Mouse (Mus musculus): ENCODE data around the gene Sh3bgrl. TPM values are rescaled to one million over a fixed set of nuclear protein-coding genes. Genes with fewer than 3 reads are reported as not detected.
A peak's percentile ranks its signal among the peaks of the same experiment; 100 is the strongest.

The Sh3bgrl gene
- total and polyA plus RNA-seq, 2 experiments from 2014 or later = 45.3 to 56.7 TPM

DNA sequence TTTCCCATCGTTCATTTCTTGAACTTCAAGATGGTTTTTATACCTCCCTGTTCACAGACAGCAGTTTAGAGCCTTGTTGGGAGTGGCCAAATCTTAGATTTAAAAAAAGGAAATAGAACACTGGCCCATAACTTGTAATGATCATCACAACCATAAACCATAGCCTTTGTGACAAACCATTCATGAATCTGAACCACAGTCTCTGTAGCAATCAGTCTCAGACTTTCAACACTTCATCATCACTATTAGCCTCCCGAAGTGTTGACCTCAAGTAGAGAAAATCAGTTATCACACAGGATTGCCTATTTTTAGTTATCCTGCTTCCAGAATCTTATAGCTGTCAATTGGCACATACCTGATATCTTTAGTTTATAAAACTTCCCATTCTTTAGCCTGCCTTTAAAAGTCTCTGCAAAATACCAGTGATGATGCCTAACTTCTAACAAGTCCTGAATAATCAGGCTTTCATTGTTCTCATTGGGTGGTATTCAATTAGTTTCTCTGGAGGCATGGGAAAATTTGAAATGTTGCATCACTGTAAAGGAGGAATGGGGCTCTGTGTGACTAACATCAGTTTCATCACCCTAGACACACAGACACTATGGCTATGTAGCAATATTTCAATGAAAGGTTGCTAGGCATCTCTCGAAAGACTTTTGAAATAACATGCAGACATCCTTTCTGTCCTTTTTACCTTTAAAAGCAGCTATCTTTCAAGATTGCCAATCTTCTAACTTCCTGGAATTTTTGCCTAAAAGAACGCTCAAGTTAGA, 89.7 kb downstream of the Sh3bgrl start:
- WGBS = 56% methylated on average over 4 of the region's 4 CpGs
- no peaks in the 10 kb centered on the region for H3K9me3 ChIP-seq (replicated peaks; ENCODE audit: control insufficient read depth, low read length)
- ATAC-seq (ENCODE audit: insufficient read depth, low read depth) (no peak), DNase-seq (ENCODE audit: low spot score) (no peak)
- no peak overlapping the region for H3K4me3 ChIP-seq (ENCODE audit: low read depth, low read length)
- TF ChIP-seq EP300 (IDR thresholded peaks at IDR 0.05; ENCODE audit: low read depth) = no peak
- TF ChIP-seq CTCF (IDR thresholded peaks at IDR 0.05; ENCODE audit: low read depth) = no peak
- H3K4me2 ChIP-seq (ENCODE audit: low read depth, low read length) = no peak overlapping the region
- no peaks in the 10 kb centered on the region for H3K27me3 ChIP-seq (ENCODE audit: control insufficient read depth, insufficient read depth, low read length)
- H3K27ac ChIP-seq (ENCODE audit: low read depth) = no peak overlapping the region
- no peak overlapping the region for H3K9ac ChIP-seq (replicated peaks; ENCODE audit: low read depth, low read length)
- H3K36me3 ChIP-seq (replicated peaks; ENCODE audit: control insufficient read depth, insufficient read depth, low read length) = no peaks in the 10 kb centered on the region
- H3K4me1 ChIP-seq (ENCODE audit: control insufficient read depth, insufficient read depth) = no peaks in the 10 kb centered on the region

DNA sequence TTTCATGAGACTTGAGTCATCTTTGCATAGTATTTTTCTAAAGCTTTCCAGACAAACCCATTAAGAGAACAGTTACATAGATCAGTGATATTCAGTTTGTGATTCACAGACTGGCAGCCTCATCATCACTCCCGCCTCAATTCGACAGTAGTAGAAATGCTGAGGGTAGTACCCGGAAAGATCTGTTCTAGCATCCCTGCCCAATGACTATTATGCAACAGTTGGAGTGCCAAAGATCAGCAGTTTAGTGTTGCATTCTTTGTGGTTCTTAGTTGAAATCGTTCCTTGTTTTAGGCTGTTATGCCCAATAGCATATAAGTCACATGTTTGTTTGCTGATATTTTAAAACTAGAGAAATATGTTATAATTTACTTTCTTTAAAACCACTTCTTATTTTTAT, 94.4 kb downstream of the Sh3bgrl start:
- no peak for TF ChIP-seq CTCF (IDR thresholded peaks at IDR 0.05; ENCODE audit: low read depth)
- TF ChIP-seq EP300 (IDR thresholded peaks at IDR 0.05; ENCODE audit: low read depth) = no peak
- Histone ChIP-seq H3K4me1 (ENCODE audit: control insufficient read depth, insufficient read depth) (no peaks in the 10 kb centered on the region), H3K4me2 (ENCODE audit: low read depth, low read length) (no peak overlapping the region), H3K9me3 (replicated peaks; ENCODE audit: control insufficient read depth, low read length) (no peaks in the 10 kb centered on the region), H3K9ac (replicated peaks; ENCODE audit: low read depth, low read length) (no peak overlapping the region), H3K4me3 (ENCODE audit: low read depth, low read length) (no peak overlapping the region), H3K36me3 (replicated peaks; ENCODE audit: control insufficient read depth, insufficient read depth, low read length) (no peaks in the 10 kb centered on the region), H3K27me3 (ENCODE audit: control insufficient read depth, insufficient read depth, low read length) (no peaks in the 10 kb centered on the region), H3K27ac (ENCODE audit: low read depth) (no peak overlapping the region)
- DNase-seq (ENCODE audit: low spot score) (no peak), ATAC-seq (ENCODE audit: insufficient read depth, low read depth) (no peak)
- WGBS = 76% methylated on average over 4 of the region's 4 CpGs

DNA sequence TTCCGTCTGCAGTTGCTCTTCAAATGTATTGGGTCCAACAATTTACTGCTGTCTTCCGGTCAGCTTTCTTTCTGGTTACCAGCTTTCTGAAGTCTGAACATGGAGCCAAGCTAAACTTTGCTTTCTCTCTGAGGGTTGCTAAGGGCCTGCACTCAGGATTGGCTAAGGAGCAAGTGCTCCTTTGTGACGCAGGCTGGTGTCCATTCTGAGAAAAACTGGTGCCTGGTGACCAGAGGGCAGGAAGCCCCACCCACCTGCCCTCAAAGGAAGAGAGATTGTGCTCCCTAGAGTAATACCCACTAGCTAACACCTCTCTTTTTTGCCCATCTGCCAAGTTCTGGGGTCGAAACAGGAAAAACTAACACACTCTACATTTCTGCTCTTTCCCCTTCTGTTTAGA, 95.8 kb downstream of the Sh3bgrl start:
- 48% methylated on average over 4 of the region's 4 CpGs for WGBS
- no peak overlapping the region for H3K9ac ChIP-seq (replicated peaks; ENCODE audit: low read depth, low read length)
- no peaks in the 10 kb centered on the region for H3K36me3 ChIP-seq (replicated peaks; ENCODE audit: control insufficient read depth, insufficient read depth, low read length)
- H3K27me3 ChIP-seq (ENCODE audit: control insufficient read depth, insufficient read depth, low read length) = no peaks in the 10 kb centered on the region
- no peak overlapping the region for H3K4me2 ChIP-seq (ENCODE audit: low read depth, low read length)
- no peak overlapping the region for H3K4me3 ChIP-seq (ENCODE audit: low read depth, low read length)
- no peaks in the 10 kb centered on the region for H3K9me3 ChIP-seq (replicated peaks; ENCODE audit: control insufficient read depth, low read length)
- H3K4me1 ChIP-seq (ENCODE audit: control insufficient read depth, insufficient read depth) = no peaks in the 10 kb centered on the region
- ATAC-seq (ENCODE audit: insufficient read depth, low read depth) = peak; percentile 76
- peak overlapping the region; percentile 66 for H3K27ac ChIP-seq (ENCODE audit: low read depth)
- DNase-seq (ENCODE audit: low spot score) = peak; percentile 42
- TF ChIP-seq EP300 (IDR thresholded peaks at IDR 0.05; ENCODE audit: low read depth) (no peak), CTCF (IDR thresholded peaks at IDR 0.05; ENCODE audit: low read depth) (no peak)

DNA sequence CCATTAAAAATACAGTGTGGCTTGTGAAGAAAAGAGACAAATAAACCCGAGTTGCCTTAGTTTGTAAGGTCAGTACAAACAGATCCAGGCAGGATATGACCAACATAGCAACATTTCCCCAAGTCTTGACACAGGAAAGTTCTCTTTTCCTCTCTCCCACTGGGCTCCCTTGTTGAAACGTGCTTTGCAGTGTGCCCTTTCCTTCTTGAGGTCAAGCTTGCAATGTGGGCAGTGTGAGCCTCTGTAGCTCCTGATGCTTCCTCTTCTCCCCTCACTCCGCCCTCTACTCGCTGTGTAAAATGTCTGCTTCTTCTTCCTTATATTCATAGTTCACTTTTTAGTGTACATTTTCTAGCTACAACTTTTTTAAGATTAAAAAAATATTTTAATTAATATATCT, 96.3 kb downstream of the Sh3bgrl start:
- Histone ChIP-seq H3K27ac (ENCODE audit: low read depth) (peak overlapping the region; percentile 66), H3K27me3 (ENCODE audit: control insufficient read depth, insufficient read depth, low read length) (no peaks in the 10 kb centered on the region), H3K36me3 (replicated peaks; ENCODE audit: control insufficient read depth, insufficient read depth, low read length) (no peaks in the 10 kb centered on the region), H3K9me3 (replicated peaks; ENCODE audit: control insufficient read depth, low read length) (no peaks in the 10 kb centered on the region), H3K4me2 (ENCODE audit: low read depth, low read length) (no peak overlapping the region), H3K4me1 (ENCODE audit: control insufficient read depth, insufficient read depth) (no peaks in the 10 kb centered on the region), H3K4me3 (ENCODE audit: low read depth, low read length) (no peak overlapping the region), H3K9ac (replicated peaks; ENCODE audit: low read depth, low read length) (no peak overlapping the region)
- 49% methylated on average over 4 of the region's 4 CpGs for WGBS
- DNase-seq (ENCODE audit: low spot score) (peak; percentile 11), ATAC-seq (ENCODE audit: insufficient read depth, low read depth) (peak; percentile 69)
- TF ChIP-seq EP300 (IDR thresholded peaks at IDR 0.05; ENCODE audit: low read depth) (no peak), CTCF (IDR thresholded peaks at IDR 0.05; ENCODE audit: low read depth) (no peak)

DNA sequence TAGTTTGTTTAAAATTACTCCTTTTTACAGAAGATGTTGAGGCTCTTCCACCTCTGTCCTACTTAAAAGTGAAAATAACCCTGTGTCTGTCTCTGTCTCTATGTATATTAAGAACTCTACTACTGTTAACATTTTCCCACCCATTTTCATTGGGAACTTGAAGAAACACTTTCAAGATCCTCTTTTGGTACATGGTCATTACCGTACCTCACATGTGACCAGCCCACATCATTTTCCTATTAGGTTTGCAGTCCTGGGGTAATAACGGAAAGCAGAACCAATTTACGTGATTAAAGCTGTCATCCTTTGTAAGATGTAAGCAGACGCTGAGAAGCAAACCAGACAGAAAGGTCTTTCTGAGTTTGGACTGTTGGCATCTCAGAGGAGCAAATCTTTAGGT, 101.3 kb downstream of the Sh3bgrl start, which contains the start of gene Gm6377:
Gene Gm6377, plus strand, starts transcription at position 289 of the 400 bp plus-strand sequence.
- H3K4me2 ChIP-seq (ENCODE audit: low read depth, low read length) = no peak within 1 kb of the TSS
- DNase-seq (ENCODE audit: low spot score) (no peak), ATAC-seq (ENCODE audit: insufficient read depth, low read depth) (no peak)
- no peak within 1 kb of the TSS for H3K27ac ChIP-seq (ENCODE audit: low read depth)
- 66% methylated on average over 4 of the region's 4 CpGs for WGBS
- H3K9ac ChIP-seq (replicated peaks; ENCODE audit: low read depth, low read length) = no peak within 1 kb of the TSS
- TF ChIP-seq EP300 (IDR thresholded peaks at IDR 0.05; ENCODE audit: low read depth) (no peak), CTCF (IDR thresholded peaks at IDR 0.05; ENCODE audit: low read depth) (no peak)
- no peaks in the 10 kb centered on the region for H3K9me3 ChIP-seq (replicated peaks; ENCODE audit: control insufficient read depth, low read length)
- no peaks in the 10 kb centered on the region for H3K27me3 ChIP-seq (ENCODE audit: control insufficient read depth, insufficient read depth, low read length)
- no peaks in the 10 kb centered on the region for H3K36me3 ChIP-seq (replicated peaks; ENCODE audit: control insufficient read depth, insufficient read depth, low read length)
- no peaks in the 10 kb centered on the region for H3K4me1 ChIP-seq (ENCODE audit: control insufficient read depth, insufficient read depth)
- no peak within 1 kb of the TSS for H3K4me3 ChIP-seq (ENCODE audit: low read depth, low read length)

DNA sequence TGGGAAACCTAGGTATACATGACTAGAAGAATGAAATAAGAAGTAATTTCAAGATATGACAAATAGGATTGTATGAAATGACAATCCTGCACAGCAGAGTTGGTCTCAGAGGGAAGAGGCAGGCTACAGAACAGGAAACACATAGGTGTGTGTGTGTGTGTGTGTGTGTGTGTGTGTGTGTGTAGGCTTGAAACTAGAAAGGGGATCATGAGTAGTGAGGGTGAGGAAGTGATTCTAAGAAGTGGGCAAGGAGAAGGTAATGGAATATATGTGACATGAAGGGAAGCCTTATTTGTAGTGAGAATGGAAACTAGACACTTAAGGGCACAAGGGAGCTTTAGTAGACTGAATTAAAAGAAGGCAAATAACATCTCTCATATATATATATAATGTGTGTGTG, 112.7 kb downstream of the Sh3bgrl start:
- Histone ChIP-seq H3K9ac (replicated peaks; ENCODE audit: low read depth, low read length) (no peak overlapping the region), H3K4me2 (ENCODE audit: low read depth, low read length) (no peak overlapping the region), H3K27ac (ENCODE audit: low read depth) (no peak overlapping the region), H3K4me1 (ENCODE audit: control insufficient read depth, insufficient read depth) (no peaks in the 10 kb centered on the region), H3K9me3 (replicated peaks; ENCODE audit: control insufficient read depth, low read length) (no peaks in the 10 kb centered on the region), H3K4me3 (ENCODE audit: low read depth, low read length) (no peak overlapping the region), H3K36me3 (replicated peaks; ENCODE audit: control insufficient read depth, insufficient read depth, low read length) (no peaks in the 10 kb centered on the region), H3K27me3 (ENCODE audit: control insufficient read depth, insufficient read depth, low read length) (no peaks in the 10 kb centered on the region)
- DNase-seq (ENCODE audit: low spot score) (no peak), ATAC-seq (ENCODE audit: insufficient read depth, low read depth) (no peak)
- TF ChIP-seq EP300 (IDR thresholded peaks at IDR 0.05; ENCODE audit: low read depth) (no peak), CTCF (IDR thresholded peaks at IDR 0.05; ENCODE audit: low read depth) (no peak)

Data from heart, postnatal 0 days (tissue).